Mouse (Mus musculus) brown adipose tissue, adult 24 weeks (tissue): ENCODE results near the gene 1810009A15Rik. TPM values are rescaled to one million over a fixed set of nuclear protein-coding genes. Genes with fewer than 3 reads are reported as not detected.
A peak's percentile ranks its signal among the peaks of the same experiment; 100 is the strongest.
"Not testable (repeated sequence)": the region's sequence is repeated elsewhere in the genome, so short reads cannot be mapped to it uniquely, and the experiment has no call there.

Experiments used
- H3K27ac ChIP-seq: fragments of 200-500 bp; replicated peaks from 2 replicates; pipeline ENCODE4 v1.5.1; 2012; ENCODE audit warnings: low read depth, mild to moderate bottlenecking, low read length
- H3K4me1 ChIP-seq: fragments of 200-500 bp; 2 replicates; pipeline ENCODE4 v1.6.1; 2012; ENCODE audit warnings: low read length, mixed read lengths; ENCODE audit not compliant: control insufficient read depth, insufficient read depth, insufficient read length
- H3K4me3 ChIP-seq: fragments of 200-500 bp; 2 replicates; pipeline ENCODE4 v1.5.1; 2012; ENCODE audit warnings: low read depth, mild to moderate bottlenecking, low read length, moderate library complexity; ENCODE audit not compliant: insufficient read depth
- polyA plus RNA-seq: library from polyadenylated mRNA; stranded (reverse); fragments of >200 nt; gene quantifications from 2 replicates; pipeline ENCODE4 v1.2.4, GENCODE M21; 2012; ENCODE audit not compliant: missing spikeins, insufficient read depth, insufficient read length

1810009A15Rik gene
- polyA plus RNA-seq, 1 experiment = 59.8 TPM

- Histone ChIP-seq H3K4me1 (no peaks in the 10 kb centered on the region), H3K4me3 (no peak overlapping the region), H3K27ac (no peak overlapping the region)
These were observed 24.4 kb upstream of the 1810009A15Rik start for GRCm38 (mm10) chr19:8864265-8864664.

GRCm38 (mm10) chr19:8870381-8870780 lies 18.3 kb upstream of the 1810009A15Rik start:
- not testable (repeated sequence) for H3K4me3 ChIP-seq, H3K27ac ChIP-seq, H3K4me1 ChIP-seq

GRCm38 (mm10) chr19:8870838-8871237 lies 17.8 kb upstream of the 1810009A15Rik start:
- peak overlapping the region; percentile 68 for H3K4me3 ChIP-seq
- peak overlapping the region; percentile 73 for H3K27ac ChIP-seq
- H3K4me1 ChIP-seq = peaks cover 6% of the 10 kb centered on the region; the same call in 1 of the 2 replicates

GRCm38 (mm10) chr19:8871267-8872186 lies 17.1 kb upstream of the 1810009A15Rik start, which contains the start of gene Ubxn1:
TSS of gene Ubxn1 (plus strand) at chr19:8871496.
- Histone ChIP-seq H3K27ac (peak within 1 kb of the TSS; percentile 78), H3K4me1 (peaks cover 6% of the 10 kb centered on the region; the same call in 1 of the 2 replicates), H3K4me3 (peak within 1 kb of the TSS; percentile 90)

GRCm38 (mm10) chr19:8872266-8872840 lies 16.3 kb upstream of the 1810009A15Rik start:
- peak overlapping the region; percentile 90 for H3K4me3 ChIP-seq
- H3K4me1 ChIP-seq = peaks cover 6% of the 10 kb centered on the region; the same call in 1 of the 2 replicates
- peak overlapping the region; percentile 78 for H3K27ac ChIP-seq

- Histone ChIP-seq H3K4me3 (no peak overlapping the region), H3K4me1 (peaks cover 8% of the 10 kb centered on the region; the same call in 1 of the 2 replicates), H3K27ac (no peak overlapping the region)
These were observed 13.6 kb upstream of the 1810009A15Rik start for GRCm38 (mm10) chr19:8875031-8875430.

- peak within 1 kb of the TSS; percentile 69 for H3K4me3 ChIP-seq
- H3K4me1 ChIP-seq = 0 out of 2 replicates have a peak, but pooled peaks cover 2% of the 10 kb centered on the region
- H3K27ac ChIP-seq = peak within 1 kb of the TSS; percentile 61
These were observed 8.2 kb upstream of the 1810009A15Rik start, which contains the start of gene Uqcc3 for GRCm38 (mm10) chr19:8880311-8881033. TSS of gene Uqcc3 (minus strand) at chr19:8880923.

GRCm38 (mm10) chr19:8881034-8881392 lies 7.6 kb upstream of the 1810009A15Rik start:
- Histone ChIP-seq H3K4me3 (peak overlapping the region; percentile 69), H3K27ac (no peak overlapping the region), H3K4me1 (0 out of 2 replicates have a peak, but pooled peaks cover 2% of the 10 kb centered on the region)

GRCm38 (mm10) chr19:8883616-8884015 lies 5.0 kb upstream of the 1810009A15Rik start, which contains the start of the genes Lbhd1 and Gm49403:
TSS of gene Lbhd1 (plus strand) at chr19:8883732.
TSS of gene Gm49403 (plus strand) at chr19:8883930.
- Histone ChIP-seq H3K4me1 (peaks cover 7% of the 10 kb centered on the region; the same call in 1 of the 2 replicates), H3K4me3 (no peak within 1 kb of the TSS), H3K27ac (no peak within 1 kb of the TSS)

- Histone ChIP-seq H3K4me1 (peaks cover 6% of the 10 kb centered on the region; the same call in 1 of the 2 replicates), H3K4me3 (no peak overlapping the region), H3K27ac (no peak overlapping the region)
These were observed 1.6 kb upstream of the 1810009A15Rik start for GRCm38 (mm10) chr19:8886916-8887584.

GRCm38 (mm10) chr19:8887585-8888463 lies 829 bp upstream of the 1810009A15Rik start:
- Histone ChIP-seq H3K4me3 (peak overlapping the region; percentile 79), H3K4me1 (peaks cover 6% of the 10 kb centered on the region; the same call in 1 of the 2 replicates), H3K27ac (0 out of 2 replicates have a peak overlapping the region, but pooled peaks have one; percentile 41)

- peak within 1 kb of the TSS; percentile 54 for H3K27ac ChIP-seq
These were observed 4.4 kb downstream of the 1810009A15Rik start, which contains the start of gene Ints5 for GRCm38 (mm10) chr19:8892829-8893766. TSS of gene Ints5 (plus strand) at chr19:8893005.

More at GRCm38 (mm10) chr19:8892829-8893766, 4.4 kb downstream of the 1810009A15Rik start, which contains the start of gene Ints5:
- Histone ChIP-seq H3K4me1 (peaks cover 6% of the 10 kb centered on the region; the same call in 1 of the 2 replicates), H3K4me3 (peak within 1 kb of the TSS; percentile 77)
